Mouse (Mus musculus) left cerebral cortex, adult 11 months (tissue): ENCODE measurements around the gene Usp3.
A peak's percentile ranks its signal among the peaks of the same experiment; 100 is the strongest.

Experiments
- DNase-seq: peaks from one replicate; pipeline ENCODE4 v3.0.0; 2022; ENCODE audit warnings: low spot score

The Usp3 gene

DNA sequence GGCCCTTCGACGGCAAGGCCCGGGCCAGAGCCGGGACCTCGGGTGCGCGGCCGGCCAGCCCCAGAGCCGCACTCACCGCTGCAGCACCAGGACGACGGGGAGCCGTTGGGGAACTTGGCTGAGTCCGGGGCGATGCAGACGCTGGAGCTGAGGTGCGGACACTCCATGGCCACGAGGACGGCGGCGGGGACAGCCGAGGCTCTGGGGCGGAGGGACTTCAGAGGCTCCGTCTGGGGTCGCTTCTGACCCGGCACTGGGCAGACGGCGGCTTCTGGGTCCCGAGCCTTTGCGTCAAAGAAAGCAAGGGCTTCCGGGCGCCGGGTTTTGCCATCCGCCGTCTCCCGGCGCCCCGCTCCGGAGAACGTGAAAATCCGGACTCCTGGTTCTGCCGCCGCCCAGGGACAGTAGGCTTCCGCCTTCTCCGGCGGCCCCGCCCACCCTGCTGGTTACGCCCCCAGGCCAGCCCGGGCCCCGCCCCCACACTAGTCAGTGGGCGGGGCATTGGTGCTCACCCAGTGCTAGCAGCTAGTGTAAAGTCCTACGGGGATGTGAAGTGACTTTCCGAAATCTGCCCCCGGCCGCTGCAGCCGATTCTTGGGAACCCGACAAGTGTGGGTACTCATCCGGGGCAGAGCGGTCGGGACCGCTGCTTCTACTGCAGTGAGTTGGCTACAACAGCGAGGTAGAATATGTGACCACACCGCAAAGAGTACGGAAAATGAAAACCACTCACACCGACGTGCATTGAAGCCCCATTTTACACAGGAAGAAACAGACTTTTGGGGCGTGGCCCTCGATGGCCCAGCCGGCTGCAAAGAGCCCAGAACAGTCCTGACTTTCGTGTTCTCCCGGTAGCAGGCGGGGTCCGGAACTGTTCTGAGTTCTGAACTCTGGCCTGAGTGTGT, at the start of gene Usp3:
Gene Usp3 (minus strand): TSS at position 435 of the 905 bp plus-strand sequence.
- peak; percentile 89 for DNase-seq

DNA sequence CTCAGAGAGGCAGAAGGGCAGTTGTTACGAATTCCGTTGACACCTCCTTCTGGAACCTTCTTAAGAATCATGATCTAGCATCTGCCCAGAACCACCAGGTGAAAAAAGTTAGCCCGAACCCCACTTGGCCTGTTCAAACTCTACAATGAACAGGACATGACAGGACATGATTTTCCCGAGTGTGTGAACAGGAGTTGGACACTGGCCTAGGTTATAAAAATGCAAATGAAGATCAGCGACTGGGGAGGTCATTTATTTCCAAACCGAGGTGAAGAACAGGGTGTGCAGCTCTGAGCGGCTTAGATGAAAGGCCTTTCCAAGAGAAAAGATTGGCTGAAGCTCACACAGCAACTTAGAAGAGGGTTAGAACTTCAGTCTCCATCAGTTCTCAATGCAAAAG, 47.5 kb upstream of the Usp3 start:
- DNase-seq: no peak

DNA sequence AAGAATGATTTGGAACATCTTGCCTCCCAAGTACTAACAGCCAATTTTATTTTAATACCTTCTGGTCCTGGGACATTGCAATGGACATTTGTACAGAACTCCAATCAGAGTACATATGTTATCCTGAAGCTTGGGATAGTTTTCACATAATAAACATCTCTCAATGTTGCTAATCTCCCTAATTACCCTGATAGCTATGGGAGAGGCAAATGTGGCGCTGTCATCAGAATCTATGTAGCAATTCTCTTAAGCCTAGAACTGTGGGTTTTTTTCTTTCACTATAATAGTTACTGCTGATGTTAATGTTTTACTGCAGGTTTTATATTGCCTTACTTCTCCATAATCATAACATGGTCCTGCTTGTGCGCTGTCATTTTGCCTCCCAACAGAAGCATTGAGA, 46.7 kb upstream of the Usp3 start:
- DNase-seq: no peak

DNA sequence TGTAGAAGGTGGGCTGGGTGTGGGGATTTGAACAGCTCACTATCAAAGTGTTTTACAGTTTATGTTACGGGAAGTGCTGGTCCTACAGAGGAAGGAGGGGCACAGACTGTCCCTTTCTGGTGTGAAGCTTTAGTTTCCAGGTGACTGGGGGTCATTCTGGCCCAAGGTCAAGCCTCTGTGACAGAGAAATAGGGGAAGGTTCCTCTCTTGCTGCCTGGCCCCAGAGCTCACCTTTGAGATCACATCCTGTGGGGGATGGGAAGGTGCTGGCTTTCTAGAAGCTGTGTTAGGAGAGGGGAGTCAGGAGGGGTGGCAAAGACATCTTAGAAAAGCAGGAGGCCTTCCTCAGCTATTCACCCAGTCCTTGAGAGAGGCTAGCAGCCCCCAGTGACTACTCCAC, 39.5 kb upstream of the Usp3 start:
- no peak for DNase-seq

DNA sequence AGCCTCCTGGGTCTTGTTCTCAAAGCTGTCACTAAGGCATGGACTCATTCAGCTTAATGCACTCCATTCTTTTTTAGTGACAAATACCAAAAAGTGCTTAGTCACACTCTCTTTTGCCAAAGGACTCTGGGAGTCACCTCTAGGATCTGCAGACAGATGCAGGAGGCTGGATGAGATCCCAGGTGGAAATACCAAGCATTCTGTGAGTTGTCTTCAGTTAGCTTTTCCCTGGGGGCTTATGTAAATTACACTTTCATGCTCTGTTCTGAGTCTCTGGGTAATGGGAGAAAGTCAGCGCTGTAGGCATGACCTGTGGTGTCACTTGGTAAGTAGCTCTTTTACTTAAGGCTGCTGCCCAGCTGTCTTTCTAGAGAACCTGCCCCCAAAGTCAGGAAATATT, 38.0 kb upstream of the Usp3 start:
- no peak for DNase-seq

DNA sequence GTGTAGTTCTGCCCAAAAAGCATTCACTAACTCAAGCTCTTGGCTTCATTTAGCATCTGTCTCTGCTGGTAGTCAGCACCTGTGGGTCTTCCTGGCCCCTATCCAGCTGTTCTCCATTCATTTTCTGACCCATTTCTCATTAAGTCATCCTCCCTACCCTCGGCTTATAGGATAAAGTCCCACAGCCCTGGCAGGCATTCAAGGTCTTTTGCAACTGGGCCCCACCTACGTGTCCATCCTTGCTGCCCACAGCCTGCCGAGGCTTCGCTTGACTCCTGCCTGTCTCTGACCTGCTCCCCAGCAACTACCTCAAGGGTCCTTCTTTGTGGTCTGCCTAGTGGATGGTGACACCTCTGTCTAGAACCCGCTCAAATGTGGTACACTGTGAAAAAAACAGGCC, 33.7 kb upstream of the Usp3 start:
- no peak for DNase-seq

DNA sequence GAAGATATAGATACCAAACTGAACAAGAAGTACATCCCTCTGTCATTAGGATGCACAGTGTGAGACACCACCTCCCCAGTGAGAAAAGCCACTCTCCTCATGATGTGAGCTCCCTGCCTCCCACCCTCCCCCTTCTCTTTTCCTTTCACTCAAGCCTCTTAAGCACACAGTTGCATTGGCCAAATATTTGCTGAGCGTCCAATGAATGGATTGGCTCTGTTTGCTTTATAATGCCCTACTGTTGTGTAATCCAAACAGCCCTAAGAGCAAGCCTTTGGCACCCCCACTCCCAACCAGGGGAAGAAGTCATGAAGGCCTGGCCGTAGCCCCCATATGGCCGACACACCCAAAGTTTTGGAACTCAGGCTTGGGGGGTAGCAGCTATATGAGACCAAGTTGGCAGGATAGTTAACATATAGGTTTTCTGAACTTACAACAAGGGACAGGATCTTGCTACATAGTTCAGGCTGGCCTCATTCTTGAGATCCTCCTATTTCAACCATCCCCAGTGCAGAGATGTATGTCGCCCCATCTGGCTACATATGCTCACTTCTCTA, 33.1 kb upstream of the Usp3 start:
- no peak for DNase-seq

DNA sequence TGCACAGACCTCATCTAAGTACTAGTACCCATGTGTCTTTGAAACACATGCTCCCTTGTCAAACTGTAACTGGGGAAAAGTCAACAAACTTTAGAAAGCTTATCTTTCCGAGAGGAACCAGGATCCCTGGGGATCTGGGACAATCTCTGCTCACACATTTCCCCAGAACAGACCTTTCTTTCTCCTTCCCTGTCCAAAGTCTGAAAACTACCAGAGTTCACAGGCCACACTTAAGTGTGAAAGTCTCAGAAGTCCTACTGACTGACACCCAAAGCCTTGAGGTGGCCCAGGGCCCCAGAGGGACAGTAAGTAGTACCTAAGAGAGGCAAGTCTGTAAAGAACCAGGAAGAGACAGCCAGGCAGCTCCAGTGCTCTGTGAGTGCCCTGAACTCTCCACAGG, 31.9 kb upstream of the Usp3 start:
- no peak for DNase-seq

DNA sequence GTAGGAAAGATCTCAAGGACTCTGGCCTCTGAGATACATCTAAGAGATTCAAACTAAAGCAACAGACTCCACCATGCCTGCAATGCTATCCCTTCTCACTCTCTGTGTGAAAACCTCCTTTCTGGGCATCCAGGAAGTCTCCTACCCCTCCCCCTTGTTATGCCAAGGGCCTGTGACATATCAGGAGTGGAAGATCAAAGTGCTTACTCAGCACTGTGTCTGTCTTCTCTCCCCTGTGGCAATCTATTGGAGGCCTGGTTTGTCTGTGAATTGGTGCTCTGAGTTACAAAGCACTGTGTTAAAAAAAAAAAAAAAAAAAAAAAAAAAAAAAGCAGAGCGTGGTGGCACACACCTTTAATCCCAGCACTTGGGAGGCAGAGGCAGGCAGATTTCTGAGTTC, 30.7 kb upstream of the Usp3 start:
- no peak for DNase-seq

DNA sequence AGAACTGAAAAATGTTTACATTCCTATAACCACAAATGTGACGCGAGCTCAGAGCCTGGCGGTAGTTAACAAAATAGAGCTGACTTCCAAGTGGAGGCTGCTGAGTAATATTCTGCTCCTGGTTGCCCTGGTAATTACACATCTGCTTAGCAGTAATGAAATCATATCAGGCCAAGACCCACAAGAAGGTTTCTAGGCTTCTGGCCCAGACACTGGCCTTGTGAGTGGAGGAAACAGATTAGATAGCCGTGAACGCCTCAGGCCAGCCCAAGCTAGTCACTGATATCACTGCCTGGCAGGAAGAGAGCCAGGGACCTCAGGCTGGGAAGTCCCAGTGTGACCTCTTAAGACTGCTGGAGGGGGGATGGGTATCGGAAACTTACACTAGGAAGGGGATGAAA, 27.6 kb upstream of the Usp3 start:
- DNase-seq: no peak

DNA sequence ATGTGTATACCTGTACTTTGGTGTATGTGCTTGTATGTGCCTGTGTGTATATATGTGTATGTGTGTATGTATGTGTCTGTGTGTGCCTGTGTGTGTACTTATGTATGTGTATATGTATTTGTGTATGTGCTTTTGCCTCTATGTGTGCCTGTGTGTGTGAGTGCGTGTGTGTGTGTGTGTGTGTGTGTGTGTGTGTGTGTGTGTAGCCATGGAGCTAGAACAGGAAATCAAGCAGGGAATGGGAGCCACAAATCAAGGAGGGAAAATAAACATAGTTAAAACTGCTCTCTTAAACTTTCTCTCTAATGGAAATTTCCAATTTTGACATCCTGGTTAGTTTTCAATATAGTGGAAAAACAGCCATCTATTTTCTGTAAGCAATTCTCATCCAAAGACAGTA, 27.1 kb upstream of the Usp3 start:
- no peak for DNase-seq

DNA sequence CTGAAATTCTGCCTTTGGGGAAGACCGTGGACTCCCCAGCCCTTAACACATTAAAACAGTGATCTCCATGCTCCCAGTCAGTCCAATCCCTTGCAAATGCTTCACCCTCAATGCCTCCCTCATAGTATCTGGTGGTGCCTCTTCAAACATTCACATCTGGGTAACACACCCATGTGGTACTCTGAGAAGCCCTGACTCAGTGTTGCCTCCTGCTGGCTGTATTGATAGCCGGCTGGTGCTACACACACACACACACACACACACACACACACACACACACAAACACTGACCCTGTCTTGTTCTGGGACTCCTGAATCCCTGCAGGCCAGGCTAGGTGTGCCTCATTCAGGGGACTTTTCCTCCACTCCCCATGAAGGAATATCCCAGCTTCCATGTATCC, 24.9 kb upstream of the Usp3 start:
- DNase-seq: no peak

DNA sequence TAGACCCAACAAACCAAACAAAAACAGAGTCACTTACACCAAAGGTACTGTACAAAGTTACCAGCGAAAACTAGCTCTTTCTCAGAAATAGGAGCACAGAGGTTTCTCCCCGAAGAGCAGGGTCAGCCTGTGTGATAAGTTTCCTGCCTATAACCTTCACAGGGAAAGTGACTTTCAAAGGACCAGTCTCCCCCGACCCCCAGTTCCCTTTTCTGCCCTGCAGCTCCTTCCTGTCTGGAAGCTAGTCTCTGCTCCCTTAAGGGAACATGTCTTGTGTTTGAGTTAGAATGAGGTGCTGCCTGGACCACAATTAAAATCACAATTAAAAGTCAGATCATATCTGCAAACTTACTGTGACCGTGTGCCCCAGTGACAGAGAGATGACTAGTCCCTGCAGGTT, 23.9 kb upstream of the Usp3 start:
- no peak for DNase-seq

DNA sequence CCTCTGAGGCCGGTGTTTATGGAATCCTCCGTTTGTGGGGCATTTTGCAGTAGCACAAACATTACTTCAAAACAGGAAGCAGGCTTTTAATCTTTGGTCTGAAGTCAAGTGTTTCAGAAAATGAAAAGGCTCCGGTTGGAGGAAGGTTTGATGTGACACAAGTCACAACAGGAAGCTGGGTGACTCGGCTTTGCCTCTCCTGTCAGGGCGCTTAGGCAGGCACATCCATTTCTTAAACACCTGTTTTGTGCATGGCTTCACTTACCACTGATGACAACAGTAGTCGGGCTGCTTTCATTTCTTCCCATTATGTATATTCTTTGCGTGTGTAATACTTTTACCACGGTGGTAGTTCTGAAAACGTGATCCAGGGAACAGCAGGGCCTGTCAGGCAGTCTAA, 22.2 kb upstream of the Usp3 start:
- DNase-seq: no peak

DNA sequence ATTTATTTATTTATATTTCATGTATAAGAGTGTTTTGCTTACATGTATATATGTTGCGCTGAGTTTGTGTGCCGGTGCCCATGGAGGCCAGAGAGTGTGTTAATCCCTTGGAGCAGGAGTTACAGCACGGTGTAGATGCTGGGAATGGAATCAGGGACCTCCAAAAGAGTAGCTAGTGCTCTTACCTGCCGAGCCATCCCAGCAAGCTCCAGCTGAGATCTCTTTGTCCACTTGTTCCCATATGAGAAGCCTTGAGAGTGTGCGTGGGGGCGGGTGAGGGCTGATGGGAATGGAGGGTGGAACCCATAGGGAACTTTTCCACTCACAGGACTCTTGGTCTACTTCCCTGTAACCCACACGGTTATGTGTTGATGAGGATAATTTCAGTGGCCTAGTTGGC, 21.6 kb upstream of the Usp3 start:
- no peak for DNase-seq

DNA sequence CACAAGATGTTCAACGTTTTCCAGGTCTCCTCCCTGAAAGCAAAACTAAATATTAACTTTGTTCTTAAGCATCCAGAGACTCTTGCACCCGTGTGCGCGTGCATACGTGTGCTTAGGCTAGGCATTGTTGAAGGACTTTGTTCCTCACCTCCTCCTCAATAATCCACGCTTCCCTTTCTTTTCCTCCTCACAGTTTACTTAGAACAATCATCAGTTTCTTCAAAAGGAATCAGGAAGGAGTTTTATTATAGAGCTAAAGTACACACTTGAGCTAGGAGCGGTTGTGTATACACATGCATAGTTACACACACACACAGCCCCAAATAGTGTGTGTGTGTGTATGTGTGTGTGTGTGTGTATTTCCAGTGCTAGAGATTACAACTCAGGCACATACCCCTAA, 20.7 kb upstream of the Usp3 start:
- no peak for DNase-seq

DNA sequence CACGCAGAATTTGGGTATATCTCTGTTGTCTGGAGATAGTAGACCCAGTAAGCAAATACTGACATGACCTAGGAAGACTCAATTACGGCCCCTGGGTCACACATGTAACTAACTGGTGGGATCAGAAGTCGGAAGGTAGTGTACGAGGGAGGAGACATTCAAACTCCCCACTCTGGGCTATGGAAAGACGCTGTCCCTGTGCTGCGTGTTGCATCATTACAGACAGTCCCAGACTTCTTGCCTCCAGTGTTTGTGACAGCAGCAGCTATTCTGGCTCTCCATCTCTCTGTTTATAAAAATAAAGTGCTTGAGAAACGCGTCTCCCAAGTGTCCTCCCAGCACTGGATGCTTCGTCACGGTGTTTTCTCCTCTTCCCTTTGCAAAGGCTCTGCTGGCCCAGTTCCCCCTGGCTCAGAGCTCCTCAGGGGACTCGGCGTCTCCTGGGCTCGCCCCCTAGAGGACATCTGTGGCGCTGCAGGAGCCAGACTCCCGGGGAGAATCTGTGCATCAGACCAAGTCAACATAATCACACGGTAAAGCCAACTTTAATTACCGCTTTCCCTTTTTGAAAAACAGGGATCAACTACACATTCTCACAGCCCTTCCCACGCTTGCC, 18.6 kb upstream of the Usp3 start:
- DNase-seq: peak; percentile 65

DNA sequence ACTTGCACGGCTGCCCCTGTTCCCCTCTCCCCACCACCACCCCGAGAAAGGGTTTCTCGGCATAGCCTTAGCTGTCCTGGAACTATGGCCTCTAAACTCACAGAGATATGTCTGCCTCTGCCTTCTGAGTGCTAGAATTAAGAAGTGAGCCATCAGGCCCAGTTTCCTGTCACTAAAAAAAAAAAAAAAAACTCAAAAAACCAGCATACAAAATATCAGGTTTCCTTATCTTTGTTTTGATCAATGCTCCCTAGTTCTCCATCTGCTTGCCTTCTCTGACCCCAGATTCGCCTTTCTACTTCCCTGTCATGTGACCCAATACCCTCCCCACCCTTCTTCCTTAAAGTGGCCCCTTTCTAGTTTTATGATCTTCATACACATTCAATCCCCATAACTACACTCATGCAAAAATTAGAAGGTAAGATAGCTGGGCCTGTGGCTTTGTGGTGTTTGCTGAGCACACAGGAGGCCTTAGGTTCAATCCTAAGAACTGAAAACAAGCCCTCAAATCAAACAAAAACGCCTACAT, 15.9 kb upstream of the Usp3 start:
- no peak for DNase-seq

DNA sequence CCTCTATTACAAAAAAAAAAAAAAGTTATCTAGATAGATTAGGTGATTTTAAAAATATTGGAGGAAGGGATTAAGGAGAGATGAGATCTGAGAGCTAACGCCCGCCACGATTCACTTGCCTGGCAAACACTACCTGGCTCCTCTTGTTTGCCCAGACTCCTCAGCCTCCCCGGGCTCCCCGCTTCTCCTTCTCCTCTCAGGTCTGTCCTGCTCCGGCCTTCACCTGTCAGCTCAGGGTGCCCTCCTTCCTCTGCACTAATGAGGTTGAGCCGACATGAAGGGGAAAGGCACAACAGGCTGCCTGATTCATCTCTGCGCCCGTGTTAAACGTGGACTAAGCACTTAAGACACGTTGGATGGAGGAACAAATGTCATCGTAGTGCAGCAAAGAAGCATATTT, 13.9 kb upstream of the Usp3 start:
- DNase-seq: no peak

DNA sequence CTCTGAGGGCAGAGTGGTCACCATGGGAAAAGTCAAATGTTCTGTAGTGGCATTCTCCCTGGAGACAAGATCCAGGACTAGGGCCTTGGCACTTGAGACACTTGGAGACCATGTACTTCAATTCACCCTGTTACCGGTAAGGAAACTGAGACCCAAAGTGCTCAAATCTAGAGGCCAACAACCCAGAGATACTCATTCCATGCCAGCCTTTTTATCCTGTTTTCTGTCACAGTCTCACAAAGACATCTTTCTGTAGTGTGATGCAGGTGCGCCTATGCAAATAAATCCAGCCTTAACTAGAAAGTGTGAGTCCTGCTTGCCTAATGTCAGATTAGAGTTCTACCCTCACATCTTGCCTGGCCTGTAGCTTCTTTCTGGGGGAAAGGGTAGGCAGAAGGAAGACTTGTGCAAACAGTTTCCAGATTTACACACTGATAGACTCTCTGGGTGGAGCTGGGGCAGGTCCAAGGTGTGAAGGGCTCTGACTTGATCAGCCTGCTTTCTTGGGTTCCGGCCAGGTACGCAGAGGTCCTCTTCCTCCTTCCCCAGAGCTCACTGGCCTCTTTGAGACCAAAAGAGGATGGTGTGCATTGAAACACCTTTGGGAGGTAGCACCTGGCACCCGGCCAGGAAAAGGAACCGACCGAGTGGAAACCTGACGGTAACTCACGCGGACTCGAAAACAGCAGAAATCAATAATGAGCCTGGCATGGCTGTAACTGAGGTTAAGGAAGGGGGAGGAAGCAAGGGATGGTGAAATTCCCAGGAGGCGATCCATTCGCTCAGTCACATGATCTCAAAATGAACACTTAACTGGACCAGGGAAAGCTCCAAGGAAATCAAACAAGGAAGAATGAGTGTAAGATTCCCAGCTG, 13.2 kb upstream of the Usp3 start:
- no peak for DNase-seq

DNA sequence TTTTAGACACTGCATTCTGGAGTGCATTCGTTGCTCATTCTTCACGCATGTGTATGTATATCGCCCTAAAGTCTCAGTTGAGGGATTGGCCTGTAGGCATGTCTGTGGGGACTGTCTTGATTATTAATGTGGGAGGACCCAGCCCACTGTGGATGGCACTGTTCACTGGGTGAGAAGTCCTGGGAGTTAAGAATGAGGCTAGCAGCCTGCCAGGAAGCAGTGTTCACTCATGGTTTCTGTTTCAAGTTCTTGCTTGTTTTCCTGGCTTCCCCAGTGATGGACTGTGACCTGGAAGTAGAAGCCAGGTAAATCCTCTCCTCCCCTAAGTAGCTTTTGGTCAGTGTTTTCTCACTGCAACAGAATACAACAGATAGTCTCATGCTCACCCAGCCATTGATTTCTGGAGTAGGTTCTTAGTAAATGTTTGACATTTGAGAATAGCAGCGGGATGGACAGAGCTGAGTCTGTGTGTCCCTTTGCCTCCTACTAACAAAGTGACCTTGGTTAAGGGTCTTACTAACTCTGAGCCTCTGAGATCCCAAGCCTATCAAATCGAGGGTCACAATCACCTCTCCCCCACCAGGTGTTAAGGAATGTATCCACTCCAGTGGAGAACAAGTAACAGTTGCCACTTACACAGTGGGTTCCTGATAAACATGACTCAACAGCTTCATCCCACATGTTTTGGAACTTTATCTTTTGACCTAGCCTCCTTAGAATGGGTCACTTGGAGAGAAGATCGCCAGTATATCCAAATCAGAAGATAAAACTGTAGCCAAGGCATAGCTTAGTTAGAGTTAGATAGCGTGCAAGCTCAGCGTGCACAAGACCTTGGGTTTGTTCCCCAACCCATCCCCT, 11.6 kb upstream of the Usp3 start:
- DNase-seq: no peak
